Mouse (Mus musculus): ENCODE measurements at regions not wholly inside any gene's neighbourhood (a gene's known extent, or its start where the extent isn't known, plus 50 kb on each side); places are given as distances from the start of the nearest gene placed in this dataset.
"Not testable (repeated sequence)": the region's sequence is repeated elsewhere in the genome, so short reads cannot be mapped to it uniquely, and the experiment has no call there.

DNA sequence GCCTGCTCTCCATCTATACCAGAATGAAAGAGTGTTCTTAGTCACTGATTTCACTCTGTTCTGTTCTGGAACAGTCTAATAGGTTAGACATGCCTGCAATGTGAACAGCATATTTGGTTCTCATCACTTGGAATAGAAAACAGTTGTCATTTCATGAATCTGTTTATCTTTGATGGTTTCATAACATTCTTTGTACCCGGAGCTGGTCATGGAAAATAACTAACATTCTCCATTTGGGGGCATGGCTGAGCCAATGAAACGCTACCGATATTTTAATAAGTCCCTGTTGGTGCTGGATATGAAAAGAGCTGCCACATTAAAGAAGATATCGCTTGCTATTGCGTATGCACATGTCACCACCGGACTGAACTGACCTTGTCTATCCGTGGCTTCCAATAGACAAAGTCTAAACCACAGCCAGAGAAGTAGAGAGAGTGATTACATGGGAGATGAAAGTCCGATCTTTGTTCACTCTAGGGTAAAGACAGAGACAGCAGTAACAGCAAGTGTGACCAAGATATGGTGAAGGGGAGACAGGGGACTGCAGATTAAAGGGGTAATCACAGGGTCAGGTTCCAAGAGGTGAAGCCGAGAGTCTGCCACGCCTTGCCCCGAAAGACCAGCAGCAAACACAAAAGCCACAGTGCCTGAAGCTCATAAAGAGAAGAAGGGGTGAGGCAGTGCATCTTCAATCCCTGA lies 124.5 kb upstream of the Nebl start:
- Histone ChIP-seq H3K27me3 (peaks cover 9% of the 10 kb centered on the region; the same call in 1 of the 2 replicates), H3K4me2 (no peak overlapping the region), H3K9ac (no peak overlapping the region), H3K9me3 (no peaks in the 10 kb centered on the region), H3K4me3 (replicated peaks) (no peak overlapping the region), H3K4me1 (peaks cover 18% of the 10 kb centered on the region), H3K36me3 (replicated peaks) (no peaks in the 10 kb centered on the region), H3K27ac (no peak overlapping the region)
- no peak for ATAC-seq (ENCODE audit: low FRiP score)
- 89% methylated on average over 11 of the region's 11 CpGs for WGBS

DNA sequence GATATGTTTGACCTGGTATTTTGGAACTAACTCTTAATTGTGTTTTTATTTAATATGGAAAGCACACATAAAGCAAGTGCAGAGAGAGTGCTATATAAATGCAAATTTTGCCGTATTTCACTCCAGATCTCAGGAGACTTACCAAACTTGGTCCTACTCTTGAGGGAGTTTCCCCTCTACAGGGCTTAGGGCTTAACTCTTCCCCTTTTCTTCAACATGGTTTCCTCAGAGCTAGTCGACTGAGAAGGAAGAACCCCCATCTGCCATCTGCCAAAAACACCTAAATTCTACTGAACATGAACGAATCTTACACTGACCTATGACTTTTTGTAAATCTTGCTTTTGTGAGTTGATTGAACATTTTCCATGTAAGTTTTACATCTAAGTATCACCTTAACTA lies 122.8 kb upstream of the Nebl start:
- H3K9ac ChIP-seq = no peak overlapping the region
- peaks cover 16% of the 10 kb centered on the region for H3K4me1 ChIP-seq
- H3K4me2 ChIP-seq = no peak overlapping the region
- WGBS = 36% methylated on average over 3 of the region's 3 CpGs
- no peak overlapping the region for H3K27ac ChIP-seq
- no peak overlapping the region for H3K4me3 ChIP-seq (replicated peaks)
- H3K27me3 ChIP-seq = peaks cover 8% of the 10 kb centered on the region; the same call in 1 of the 2 replicates
- ATAC-seq (ENCODE audit: low FRiP score) = no peak
- no peaks in the 10 kb centered on the region for H3K9me3 ChIP-seq
- H3K36me3 ChIP-seq (replicated peaks) = no peaks in the 10 kb centered on the region

DNA sequence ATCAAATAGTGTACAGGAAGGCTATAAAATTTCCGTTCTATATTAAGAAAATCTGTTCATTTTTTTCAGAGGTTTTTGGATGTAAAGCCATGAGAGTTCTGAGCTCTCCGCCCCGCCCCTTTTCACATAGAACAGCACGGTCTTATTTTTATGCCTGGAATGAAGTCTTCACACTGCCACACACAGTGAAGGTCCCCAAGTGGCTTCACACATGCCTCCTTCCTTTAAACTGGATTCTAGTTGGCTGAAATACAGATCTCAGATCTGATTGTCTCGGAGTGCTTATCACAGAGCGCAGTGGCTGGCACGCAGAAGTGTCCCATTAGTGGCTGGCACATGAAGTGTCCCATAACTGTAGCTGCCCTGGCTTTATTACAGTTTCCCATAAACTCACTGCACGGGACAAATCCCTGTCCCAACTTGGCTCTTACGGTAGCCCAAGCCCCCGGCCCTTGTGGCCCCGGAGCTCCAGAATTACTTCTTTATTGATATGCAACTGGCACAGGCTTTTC lies 122.3 kb upstream of the Nebl start:
- no peak overlapping the region for H3K9ac ChIP-seq
- no peaks in the 10 kb centered on the region for H3K36me3 ChIP-seq (replicated peaks)
- no peak overlapping the region for H3K4me3 ChIP-seq (replicated peaks)
- 24% methylated on average over 11 of the region's 11 CpGs for WGBS
- peaks cover 8% of the 10 kb centered on the region; the same call in 1 of the 2 replicates for H3K27me3 ChIP-seq
- H3K27ac ChIP-seq = no peak overlapping the region
- H3K4me2 ChIP-seq = peak overlapping the region; percentile 6; the same call in 1 of the 2 replicates
- ATAC-seq (ENCODE audit: low FRiP score) = peak; percentile 45; the same call in 1 of the 2 replicates
- no peaks in the 10 kb centered on the region for H3K9me3 ChIP-seq
- H3K4me1 ChIP-seq = peaks cover 16% of the 10 kb centered on the region

DNA sequence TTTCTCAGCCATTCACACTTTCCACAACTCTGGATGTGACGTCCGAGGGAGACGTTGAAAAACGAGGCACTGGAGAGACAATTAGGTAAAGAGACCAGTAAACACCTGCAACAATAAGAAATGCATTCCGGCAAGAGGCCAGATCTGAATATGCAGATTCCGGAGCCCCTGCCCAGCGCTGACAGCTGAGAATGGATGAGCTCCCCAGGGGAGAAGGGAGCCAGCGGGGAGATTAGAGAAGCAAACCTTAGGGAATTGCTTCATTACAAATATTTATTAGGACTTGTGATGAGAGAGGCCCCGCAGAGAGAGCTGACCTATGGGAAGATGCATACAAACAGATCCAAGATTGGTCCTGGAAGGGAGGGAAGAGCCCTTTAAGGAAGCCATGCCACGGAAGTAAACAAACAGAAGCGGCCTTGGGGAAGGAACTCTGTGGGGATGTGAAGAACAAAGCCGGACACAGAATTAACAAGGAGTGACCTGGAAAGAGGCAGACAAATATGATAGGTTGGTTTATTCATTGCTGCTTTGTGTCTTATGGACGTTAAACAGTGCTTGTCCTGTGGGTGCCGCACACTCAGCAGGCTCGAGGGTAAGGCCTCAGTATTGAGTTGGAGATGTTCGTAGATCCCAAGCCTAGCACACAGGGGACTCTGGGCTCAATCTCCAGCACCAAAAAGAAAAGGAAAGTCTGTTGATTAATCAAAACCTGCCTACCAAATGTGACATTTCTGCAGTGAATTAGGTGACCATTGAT lies 121.7 kb upstream of the Nebl start:
- 0 out of 2 replicates have a peak overlapping the region, but pooled peaks have one; percentile 17 for H3K9ac ChIP-seq
- H3K36me3 ChIP-seq (replicated peaks) = no peaks in the 10 kb centered on the region
- H3K4me1 ChIP-seq = peaks cover 14% of the 10 kb centered on the region
- ATAC-seq (ENCODE audit: low FRiP score) = peak; percentile 49; the same call in 1 of the 2 replicates
- peak overlapping the region; percentile 10 for H3K4me3 ChIP-seq (replicated peaks)
- WGBS = 5% methylated on average over 16 of the region's 16 CpGs
- no peak overlapping the region for H3K27ac ChIP-seq
- peaks cover 8% of the 10 kb centered on the region; the same call in 1 of the 2 replicates for H3K27me3 ChIP-seq
- no peaks in the 10 kb centered on the region for H3K9me3 ChIP-seq
- peak overlapping the region; percentile 44 for H3K4me2 ChIP-seq

DNA sequence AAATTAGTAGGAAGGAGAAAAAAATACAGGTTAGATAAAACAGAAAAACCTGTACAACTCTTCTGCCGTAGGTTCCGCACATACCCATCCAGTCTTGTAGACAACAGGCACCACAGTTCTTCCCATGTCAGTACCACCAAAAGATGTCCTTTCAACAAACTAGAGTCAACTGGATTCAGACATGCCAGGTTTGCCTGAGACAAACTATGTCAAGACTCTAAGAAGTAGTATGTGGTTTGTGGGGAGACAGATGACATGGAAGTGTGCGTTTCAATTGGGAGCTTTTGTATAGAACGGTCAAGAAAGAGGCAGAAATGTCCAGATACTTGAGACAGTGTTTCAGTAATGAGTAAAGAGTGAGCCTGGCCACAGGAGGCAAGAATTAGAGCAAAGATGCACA lies 119.5 kb upstream of the Nebl start:
- H3K4me3 ChIP-seq (replicated peaks) = no peak overlapping the region
- no peak overlapping the region for H3K9ac ChIP-seq
- no peak overlapping the region for H3K4me2 ChIP-seq
- H3K9me3 ChIP-seq = no peaks in the 10 kb centered on the region
- WGBS = 92% methylated on average over 4 of the region's 4 CpGs
- peaks cover 14% of the 10 kb centered on the region for H3K4me1 ChIP-seq
- ATAC-seq (ENCODE audit: low FRiP score) = no peak
- no peak overlapping the region for H3K27ac ChIP-seq
- H3K36me3 ChIP-seq (replicated peaks) = no peaks in the 10 kb centered on the region
- H3K27me3 ChIP-seq = peaks cover 8% of the 10 kb centered on the region; the same call in 1 of the 2 replicates

DNA sequence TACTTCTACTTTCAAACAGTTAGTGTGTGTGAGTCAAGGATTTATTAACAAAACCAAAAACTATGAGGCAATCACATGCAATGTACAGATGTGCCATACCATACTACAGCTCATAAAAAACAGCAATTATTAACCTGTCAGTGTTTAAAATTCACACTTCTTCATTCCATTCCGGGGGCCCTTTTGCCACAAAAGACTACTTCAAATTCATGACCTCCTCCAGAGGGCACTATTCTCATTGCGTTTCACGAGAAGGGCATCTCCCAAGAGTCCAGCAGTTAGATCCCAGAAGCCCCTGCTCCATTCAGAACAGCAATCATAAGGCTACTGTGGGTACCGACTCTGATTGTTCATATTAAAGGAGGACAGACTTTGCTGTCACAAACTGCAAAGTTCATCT lies 118.0 kb upstream of the Nebl start:
- H3K4me1 ChIP-seq = peaks cover 14% of the 10 kb centered on the region
- no peak overlapping the region for H3K4me2 ChIP-seq
- 52% methylated on average over 4 of the region's 4 CpGs for WGBS
- no peak overlapping the region for H3K27ac ChIP-seq
- no peaks in the 10 kb centered on the region for H3K36me3 ChIP-seq (replicated peaks)
- peaks cover 8% of the 10 kb centered on the region; the same call in 1 of the 2 replicates for H3K27me3 ChIP-seq
- H3K4me3 ChIP-seq (replicated peaks) = no peak overlapping the region
- no peaks in the 10 kb centered on the region for H3K9me3 ChIP-seq
- no peak for ATAC-seq (ENCODE audit: low FRiP score)
- no peak overlapping the region for H3K9ac ChIP-seq

DNA sequence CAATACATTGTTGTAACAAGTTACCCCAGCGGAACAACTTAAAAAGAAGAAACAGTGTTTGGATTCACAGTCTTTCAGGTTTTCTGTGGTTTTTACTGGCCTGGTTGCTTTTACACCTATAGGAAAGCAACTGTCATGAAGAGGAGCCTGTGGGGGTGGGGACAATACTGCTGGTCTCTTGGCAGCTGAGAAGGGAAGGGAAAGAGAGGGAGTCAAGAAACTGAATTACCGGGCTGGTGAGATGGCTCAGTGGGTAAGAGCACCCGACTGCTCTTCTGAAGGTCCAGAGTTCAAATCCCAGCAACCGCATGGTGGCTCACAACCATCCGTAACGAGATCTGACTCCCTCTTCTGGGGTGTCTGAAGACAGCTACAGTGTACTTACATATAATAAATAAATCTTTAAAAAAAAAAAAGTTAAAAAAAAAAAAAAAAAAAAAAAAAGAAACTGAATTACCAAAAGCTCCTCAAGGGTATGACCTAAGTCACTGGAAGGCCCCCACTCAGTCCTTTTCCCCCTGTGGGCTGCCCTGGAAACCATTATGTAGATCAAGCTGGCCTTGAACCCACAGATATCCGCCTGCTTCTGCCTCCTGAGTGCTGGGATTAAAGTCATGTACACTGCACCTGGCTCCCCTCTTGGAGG lies 114.3 kb upstream of the Nebl start:
- not testable (repeated sequence) for ATAC-seq (ENCODE audit: low FRiP score); H3K4me2 ChIP-seq; H3K36me3 ChIP-seq (replicated peaks); H3K27me3 ChIP-seq; H3K9ac ChIP-seq; H3K27ac ChIP-seq; H3K4me3 ChIP-seq (replicated peaks); H3K9me3 ChIP-seq
- H3K4me1 ChIP-seq = peaks cover 12% of the 10 kb centered on the region
- WGBS = 80% methylated on average over 7 of the region's 7 CpGs

DNA sequence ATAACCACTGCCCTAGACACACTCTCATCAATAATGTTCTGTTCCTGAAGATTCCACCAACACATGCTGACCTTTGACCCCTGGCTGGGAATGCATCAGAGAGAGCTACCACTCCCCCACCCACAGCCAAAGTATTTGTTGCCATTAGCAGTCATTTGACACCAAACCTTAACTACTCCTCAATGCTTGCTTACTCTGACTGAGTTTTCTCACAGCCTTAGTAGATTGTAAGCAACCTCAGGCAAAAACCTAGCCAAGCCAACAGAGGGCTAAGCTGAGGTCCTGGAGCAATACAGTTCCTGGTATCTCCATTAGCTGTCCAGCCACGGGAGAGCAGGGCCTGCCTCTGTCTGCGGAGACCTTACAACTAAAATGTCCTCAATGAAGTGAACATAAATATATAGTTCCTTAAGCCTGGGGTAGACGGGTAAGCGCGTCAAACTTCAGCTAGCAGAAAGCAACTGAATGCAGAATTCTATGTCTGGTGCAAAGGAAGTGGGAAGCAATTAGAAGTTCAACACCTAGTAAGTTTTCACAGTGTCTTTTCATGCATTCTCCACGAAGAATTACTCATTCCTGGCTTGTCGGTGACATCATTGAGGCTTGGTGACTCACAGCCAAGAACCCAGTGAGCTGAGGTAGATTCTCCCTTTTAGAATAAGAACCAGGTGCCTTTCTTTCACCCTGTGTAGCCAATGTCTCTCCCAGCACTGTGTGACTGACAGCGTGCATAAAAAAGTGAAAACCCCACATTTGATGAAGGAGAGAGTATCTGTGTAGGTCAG lies 113.6 kb upstream of the Nebl start:
- 84% methylated on average over 8 of the region's 8 CpGs for WGBS
- Histone ChIP-seq H3K27me3 (no peaks in the 10 kb centered on the region), H3K4me3 (replicated peaks) (no peak overlapping the region), H3K4me1 (peaks cover 14% of the 10 kb centered on the region), H3K9me3 (no peaks in the 10 kb centered on the region), H3K9ac (no peak overlapping the region), H3K36me3 (replicated peaks) (no peaks in the 10 kb centered on the region), H3K27ac (no peak overlapping the region), H3K4me2 (no peak overlapping the region)
- ATAC-seq (ENCODE audit: low FRiP score) = no peak

DNA sequence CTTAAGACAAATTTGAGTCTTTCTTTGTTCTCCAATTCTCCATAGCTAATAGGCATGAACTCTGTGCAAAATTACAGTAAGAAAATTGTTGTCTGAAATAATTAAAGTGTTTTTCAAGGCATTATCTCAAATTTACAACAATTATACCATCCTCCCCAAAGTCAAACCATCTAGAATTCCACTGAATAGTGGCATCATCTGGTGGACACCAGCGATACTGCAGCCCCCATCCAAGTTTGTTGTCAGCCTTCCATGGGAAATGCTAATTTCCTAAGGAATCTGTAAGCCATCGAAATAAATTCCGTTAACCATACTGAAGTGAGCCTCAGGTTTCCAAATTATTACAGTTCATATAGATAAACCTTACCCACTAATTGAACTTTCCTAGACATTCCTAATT lies 110.7 kb upstream of the Nebl start:
- H3K36me3 ChIP-seq (replicated peaks) = no peaks in the 10 kb centered on the region
- 54% methylated on average over 3 of the region's 3 CpGs for WGBS
- ATAC-seq (ENCODE audit: low FRiP score) = no peak
- H3K9ac ChIP-seq = no peak overlapping the region
- H3K9me3 ChIP-seq = no peaks in the 10 kb centered on the region
- H3K27me3 ChIP-seq = no peaks in the 10 kb centered on the region
- no peak overlapping the region for H3K4me2 ChIP-seq
- peaks cover 40% of the 10 kb centered on the region for H3K4me1 ChIP-seq
- H3K4me3 ChIP-seq (replicated peaks) = no peak overlapping the region
- no peak overlapping the region for H3K27ac ChIP-seq

DNA sequence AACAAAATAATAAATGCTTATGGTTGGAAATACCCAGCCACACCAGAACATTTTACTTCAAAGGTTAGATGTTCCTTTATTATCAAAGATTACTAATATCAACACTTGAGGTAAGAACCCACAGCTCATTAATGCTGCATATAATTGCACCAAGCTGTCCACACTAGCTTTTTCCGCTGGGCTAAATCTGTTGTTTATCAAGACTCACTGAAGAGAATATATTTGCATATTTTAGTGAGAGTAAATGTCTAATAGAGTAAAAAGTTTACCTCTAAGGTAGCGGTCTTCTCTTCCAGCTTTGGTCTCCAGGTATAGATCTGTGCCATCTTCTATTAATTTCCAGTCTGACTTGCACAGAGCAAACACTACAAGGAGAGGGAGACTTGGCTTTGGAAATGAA lies 110.3 kb upstream of the Nebl start:
- Histone ChIP-seq H3K4me2 (no peak overlapping the region), H3K36me3 (replicated peaks) (no peaks in the 10 kb centered on the region), H3K9me3 (no peaks in the 10 kb centered on the region), H3K27ac (0 out of 2 replicates have a peak overlapping the region, but pooled peaks have one; percentile 2), H3K27me3 (peaks cover 3% of the 10 kb centered on the region; the same call in 1 of the 2 replicates), H3K4me3 (replicated peaks) (no peak overlapping the region), H3K9ac (no peak overlapping the region), H3K4me1 (peaks cover 40% of the 10 kb centered on the region)
- ATAC-seq (ENCODE audit: low FRiP score) = no peak; the same call in 1 of the 2 replicates
- WGBS = 33% methylated on average over 2 of the region's 2 CpGs

DNA sequence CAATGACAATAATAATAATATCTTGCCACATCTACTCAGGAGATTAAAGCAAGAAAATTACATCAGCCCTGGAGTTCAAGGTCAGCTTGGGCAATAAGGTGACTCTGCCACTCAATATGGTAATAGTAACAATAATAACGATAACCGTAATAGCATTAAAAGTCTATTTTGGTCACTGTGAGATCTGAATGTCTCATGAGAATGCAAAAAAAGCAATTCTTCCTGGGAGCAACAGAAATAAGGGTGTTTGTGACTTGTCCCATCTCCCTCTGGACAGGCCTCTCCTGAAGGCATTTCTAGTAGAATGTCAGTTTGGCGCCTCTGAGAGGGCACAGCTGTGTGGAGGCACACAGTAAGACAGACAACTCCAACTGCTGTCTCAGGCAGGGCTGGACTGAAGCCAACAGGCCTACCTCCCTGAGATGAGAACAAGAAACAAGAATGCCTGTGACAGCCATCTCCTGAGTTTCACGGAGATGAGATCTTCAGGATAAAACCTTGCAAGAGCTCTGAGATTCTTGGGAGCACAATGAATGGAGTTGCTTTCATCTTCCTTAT lies 109.8 kb upstream of the Nebl start:
- H3K4me3 ChIP-seq (replicated peaks) = no peak overlapping the region
- peak; percentile 47; the same call in 1 of the 2 replicates for ATAC-seq (ENCODE audit: low FRiP score)
- H3K4me2 ChIP-seq = no peak overlapping the region
- no peaks in the 10 kb centered on the region for H3K36me3 ChIP-seq (replicated peaks)
- peaks cover 3% of the 10 kb centered on the region; the same call in 1 of the 2 replicates for H3K27me3 ChIP-seq
- 63% methylated on average over 4 of the region's 4 CpGs for WGBS
- H3K4me1 ChIP-seq = peaks cover 40% of the 10 kb centered on the region
- H3K9me3 ChIP-seq = no peaks in the 10 kb centered on the region
- H3K9ac ChIP-seq = no peak overlapping the region
- 0 out of 2 replicates have a peak overlapping the region, but pooled peaks have one; percentile 11 for H3K27ac ChIP-seq
